Mouse (Mus musculus): ENCODE results near the gene Fbxo3.
"Not testable (repeated sequence)": the region's sequence is repeated elsewhere in the genome, so short reads cannot be mapped to it uniquely, and the experiment has no call there.

Gene Fbxo3

GRCm38 (mm10) chr2:104036316-104036715, 8.8 kb downstream of the Fbxo3 start:
- no peak for DNase-seq (ENCODE audit: low read depth, low spot score)

- DNase-seq (ENCODE audit: low read depth, low spot score), result no peak
These were observed 10.7 kb downstream of the Fbxo3 start for GRCm38 (mm10) chr2:104038236-104038635.

- DNase-seq (ENCODE audit: low read depth, low spot score), result no peak
These were observed 14.1 kb downstream of the Fbxo3 start for GRCm38 (mm10) chr2:104041632-104042031.

- no peak for DNase-seq (ENCODE audit: low read depth, low spot score)
These were observed 15.2 kb downstream of the Fbxo3 start for GRCm38 (mm10) chr2:104042766-104043165.

DNA sequence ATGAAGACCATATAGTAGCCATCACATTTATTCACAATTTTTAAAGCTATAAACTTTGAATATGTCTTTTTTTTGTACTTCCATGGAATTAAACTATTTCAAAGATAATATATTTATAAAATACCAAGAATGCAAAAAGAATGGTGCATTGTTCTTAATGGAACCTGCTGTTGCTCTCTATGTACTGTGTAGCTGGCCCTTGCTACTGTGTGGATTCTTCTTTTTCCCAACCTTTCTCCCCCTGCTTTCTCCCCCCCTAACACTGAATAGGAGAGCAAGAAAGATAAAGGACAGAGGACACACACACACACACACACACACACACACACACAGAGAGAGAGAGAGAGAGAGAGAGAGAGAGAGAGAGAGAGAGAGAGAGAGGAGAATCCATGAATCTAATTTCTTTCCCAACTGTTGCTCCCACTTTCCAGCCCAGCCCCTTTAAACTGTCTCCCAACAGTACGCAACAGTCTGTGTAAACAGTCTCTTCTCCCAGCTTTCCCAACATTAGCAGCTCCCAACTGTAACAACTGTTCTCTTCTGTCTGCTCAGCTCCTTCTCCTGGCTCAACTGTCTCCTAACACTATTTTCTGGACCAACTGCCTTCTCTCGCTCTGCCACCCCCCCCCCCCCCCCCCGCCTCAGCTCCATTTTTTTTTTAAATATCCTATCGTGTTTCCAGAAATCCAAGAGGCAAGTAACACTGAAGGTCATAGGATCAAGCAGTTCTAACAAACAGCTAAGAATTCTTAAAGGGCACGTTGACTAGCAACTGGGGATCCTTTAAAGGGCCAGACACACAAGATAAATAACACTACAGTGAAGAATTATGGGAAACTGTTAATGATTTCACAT, 16.3 kb downstream of the Fbxo3 start:
- no peak for DNase-seq (ENCODE audit: low read depth, low spot score)

GRCm38 (mm10) chr2:104044479-104045080, 17.1 kb downstream of the Fbxo3 start:
- DNase-seq (ENCODE audit: low read depth, low spot score), result no peak

DNA sequence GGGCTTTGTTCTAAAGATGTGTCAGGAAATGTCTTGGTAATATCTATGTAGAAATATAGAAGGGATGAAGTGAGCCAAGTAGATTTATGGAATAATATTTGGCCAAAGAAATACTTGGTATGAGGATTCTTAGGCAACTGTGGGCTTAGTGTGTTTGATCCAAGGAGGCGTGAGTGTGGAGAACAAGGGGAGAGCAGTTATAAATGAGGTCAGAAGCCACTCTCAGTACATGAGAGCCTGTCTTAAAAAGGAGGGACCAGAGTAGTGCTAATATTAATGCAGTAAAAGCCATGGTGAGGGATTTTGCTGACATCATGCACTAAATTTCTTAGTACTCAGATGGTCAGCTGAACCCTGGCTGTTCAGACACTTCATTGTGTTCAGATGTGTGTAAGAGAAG, 30.9 kb downstream of the Fbxo3 start:
- no peak for DNase-seq (ENCODE audit: low read depth, low spot score)

DNA sequence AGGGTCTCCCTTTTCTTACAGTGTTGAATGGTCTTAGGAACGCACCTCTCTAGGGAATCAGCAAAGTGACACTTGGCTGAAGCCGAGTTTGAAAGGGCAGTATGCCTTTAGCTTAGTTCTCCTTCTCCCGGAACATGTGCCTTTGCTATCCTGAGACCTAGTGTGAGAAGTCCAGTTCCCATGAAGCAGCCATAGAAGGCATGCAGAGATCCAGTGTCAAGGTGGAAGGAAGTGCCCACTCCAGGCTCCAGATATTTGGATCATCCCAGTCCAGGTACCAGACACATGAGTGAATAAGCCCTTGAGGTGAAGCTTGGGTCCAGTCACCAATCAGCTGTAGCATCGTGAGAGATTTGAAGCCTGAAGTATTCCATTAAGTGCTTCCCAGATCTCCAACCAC, 31.4 kb downstream of the Fbxo3 start:
- DNase-seq (ENCODE audit: low read depth, low spot score), result no peak

GRCm38 (mm10) chr2:104059786-104060185, 32.3 kb downstream of the Fbxo3 start:
- no peak for DNase-seq (ENCODE audit: low read depth, low spot score)

DNA sequence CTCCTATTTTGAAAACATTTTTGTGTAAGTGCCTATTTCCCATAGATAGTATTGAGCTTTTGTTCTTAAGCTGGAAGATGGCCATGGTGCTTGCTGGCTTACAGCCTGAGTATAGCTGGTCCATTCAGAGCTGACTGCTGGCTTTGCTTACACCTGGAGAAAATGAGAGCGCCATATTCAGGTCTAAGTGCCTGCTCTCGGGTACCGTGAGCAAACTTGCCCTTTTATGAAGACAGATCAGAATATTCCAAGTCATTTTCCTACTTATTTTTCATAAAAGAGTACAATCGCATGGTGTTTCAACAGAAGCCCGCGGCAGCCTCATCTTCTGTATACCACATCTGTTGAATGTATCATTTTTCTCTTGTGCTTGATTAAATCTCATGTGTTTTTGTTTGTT, 33.5 kb downstream of the Fbxo3 start:
- no peak for DNase-seq (ENCODE audit: low read depth, low spot score)

DNA sequence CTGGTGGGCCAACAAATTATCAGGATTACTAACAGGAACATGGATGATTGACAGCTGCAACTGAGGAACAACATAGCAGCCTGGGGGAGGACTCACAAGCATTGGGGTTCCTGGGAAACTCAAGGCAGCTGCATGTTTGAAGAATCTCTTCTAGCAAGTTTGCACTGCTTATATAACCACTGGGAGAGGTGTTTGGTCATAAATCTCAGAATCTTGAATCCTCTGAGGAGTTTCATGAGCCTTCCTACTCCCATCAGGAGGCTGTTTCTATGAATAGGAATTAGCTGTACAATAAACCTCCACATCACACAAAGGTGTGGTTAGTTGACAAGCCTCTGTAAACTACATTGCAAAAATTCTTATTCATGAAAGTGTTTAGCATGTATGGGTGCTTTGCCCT, 35.1 kb downstream of the Fbxo3 start:
- DNase-seq (ENCODE audit: low read depth, low spot score), result no peak

GRCm38 (mm10) chr2:104064152-104064551, 36.6 kb downstream of the Fbxo3 start:
- no peak for DNase-seq (ENCODE audit: low read depth, low spot score)

DNA sequence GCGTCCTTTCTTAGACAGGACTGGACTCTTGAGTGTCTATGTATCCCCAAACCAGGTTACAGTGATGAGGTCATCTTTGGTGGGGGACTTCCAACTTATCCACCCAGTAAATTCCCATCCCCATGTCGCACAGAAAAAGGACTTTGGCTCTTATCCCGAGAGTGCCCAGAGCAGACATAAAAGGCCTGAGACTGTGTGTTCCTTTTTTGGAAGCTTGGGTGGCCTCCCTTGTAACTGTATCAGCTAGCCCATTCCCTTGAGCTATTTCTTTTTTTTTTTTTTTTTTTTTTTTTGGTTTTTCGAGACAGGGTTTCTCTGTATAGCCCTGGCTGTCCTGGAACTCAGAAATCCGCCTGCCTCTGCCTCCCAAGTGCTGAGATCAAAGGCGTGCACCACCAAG, 38.0 kb downstream of the Fbxo3 start, which contains the start of gene Gm10912:
Gm10912 (plus strand) TSS at position 301 of the 400 bp plus-strand sequence.
- not testable (repeated sequence) for DNase-seq (ENCODE audit: low read depth, low spot score)

- not testable (repeated sequence) for DNase-seq (ENCODE audit: low read depth, low spot score)
These were observed 40.9 kb downstream of the Fbxo3 start, which contains the start of gene Gm10799 for GRCm38 (mm10) chr2:104068450-104068849. Gene Gm10799 (minus strand): TSS chr2:104068550.

- peak; percentile 80 for DNase-seq (ENCODE audit: low read depth, low spot score)
These were observed 42.2 kb downstream of the Fbxo3 start, which contains the start of gene Cd59b for GRCm38 (mm10) chr2:104069704-104070185. Gene Cd59b (plus strand): TSS chr2:104069849.

- DNase-seq (ENCODE audit: low read depth, low spot score), result not testable (repeated sequence)
These were observed 50.8 kb downstream of the Fbxo3 start for GRCm38 (mm10) chr2:104078285-104078684.

- not testable (repeated sequence) for DNase-seq (ENCODE audit: low read depth, low spot score)
These were observed 54.0 kb downstream of the Fbxo3 start for GRCm38 (mm10) chr2:104081436-104082050.

GRCm38 (mm10) chr2:104082474-104082873, 55.0 kb downstream of the Fbxo3 start:
- DNase-seq (ENCODE audit: low read depth, low spot score), result no peak

DNA sequence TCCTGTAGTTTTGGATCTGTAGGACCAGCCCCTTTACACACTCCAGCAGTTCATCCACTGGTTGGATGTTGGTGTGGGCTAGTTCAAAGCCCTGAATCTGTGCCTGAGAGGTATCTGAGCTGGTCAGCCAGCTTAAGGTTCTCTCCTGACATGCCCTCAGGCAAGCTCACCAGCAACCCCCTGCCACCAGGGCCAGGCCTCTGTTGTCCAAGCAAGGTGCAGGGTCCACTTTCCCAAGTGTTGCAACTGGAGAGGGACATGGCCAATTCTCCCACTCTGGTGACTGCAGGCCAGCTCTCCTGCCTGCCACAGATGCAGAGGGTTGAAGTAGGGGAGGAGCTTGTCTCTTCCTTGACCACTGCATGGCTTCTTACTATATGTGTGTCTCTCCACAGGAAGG, 56.5 kb downstream of the Fbxo3 start:
- DNase-seq (ENCODE audit: low read depth, low spot score), result not testable (repeated sequence)

DNA sequence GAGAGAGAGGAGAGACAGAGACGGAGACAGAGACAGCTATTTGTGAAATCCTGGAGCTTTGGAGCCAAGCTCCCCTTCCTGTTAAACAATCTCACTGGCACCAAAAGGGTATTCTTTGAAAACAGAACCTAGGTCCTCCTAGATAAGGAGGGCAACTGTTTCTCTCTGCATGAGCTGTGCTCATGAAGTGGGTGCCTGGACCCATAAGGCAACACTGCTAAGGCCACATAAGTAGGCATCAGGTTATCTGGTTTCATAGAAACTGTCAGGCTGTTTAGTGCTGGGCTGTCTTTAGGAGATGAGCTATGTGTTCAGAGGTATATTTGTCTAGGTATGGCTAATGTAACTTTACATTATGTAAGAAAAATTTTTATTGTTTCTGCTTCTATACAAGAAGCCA, 60.0 kb downstream of the Fbxo3 start:
- DNase-seq (ENCODE audit: low read depth, low spot score), result not testable (repeated sequence)

GRCm38 (mm10) chr2:104093305-104093704, 65.8 kb downstream of the Fbxo3 start:
- no peak for DNase-seq (ENCODE audit: low read depth, low spot score)

DNA sequence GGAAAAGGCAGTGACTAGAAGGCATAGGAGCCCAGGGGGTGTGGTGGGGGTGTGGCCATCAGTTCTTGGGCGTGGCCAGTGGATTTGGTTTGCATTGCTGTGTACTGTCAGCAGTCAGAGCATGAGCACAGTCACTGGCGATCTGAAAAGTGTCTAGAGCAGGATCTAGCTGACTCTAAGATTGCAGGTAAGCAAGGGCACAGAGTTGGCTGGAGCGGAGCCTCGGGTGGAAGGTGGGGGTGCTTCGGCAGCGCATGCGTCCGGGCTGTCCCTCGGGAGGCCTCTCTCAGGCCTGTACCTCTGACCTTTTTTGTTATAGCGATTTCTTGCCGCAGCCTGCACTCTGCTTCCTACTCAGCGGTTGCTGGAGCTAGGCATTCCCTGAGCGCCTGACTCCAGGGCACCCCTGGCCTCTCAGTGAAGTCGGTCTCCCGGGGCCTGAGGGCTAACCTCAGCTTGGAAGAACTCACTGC, 68.3 kb downstream of the Fbxo3 start, which contains the start of gene Cd59a:
Cd59a (plus strand) TSS at position 61 of the 473 bp plus-strand sequence.
- DNase-seq (ENCODE audit: low read depth, low spot score), result peak; percentile 91

Data from R1 (cell line).